Mouse (Mus musculus) MEL (cell line): ENCODE data around the gene Plagl2. TPM values are rescaled to one million over a fixed set of nuclear protein-coding genes. Genes with fewer than 3 reads are reported as not detected.
A peak's percentile ranks its signal among the peaks of the same experiment; 100 is the strongest.

Experiments used
- DNase-seq: peaks from one replicate; pipeline ENCODE4 v3.0.0; 2011; ENCODE audit warnings: low read depth, low spot score
- H3K27ac ChIP-seq: 2 replicates; pipeline ENCODE4 v1.5.1; 2012; ENCODE audit warnings: low read depth, mild to moderate bottlenecking, control low read depth, low read length, moderate library complexity; ENCODE audit not compliant: control insufficient read depth
- H3K27me3 ChIP-seq, 2 experiments: fragments of 150-350 bp in 1 of 2; sonication (generic) in 1 of 2; 2 replicates each; pipeline ENCODE4 v1.6.1; 2012; ENCODE audit warnings: low read length in 2 of 2, mild to moderate bottlenecking in 2 of 2, improper control_type of control experiment in 1 of 2, moderate library complexity in 1 of 2; ENCODE audit not compliant: insufficient read depth in 2 of 2, control insufficient read depth in 1 of 2
- H3K36me3 ChIP-seq, 2 experiments: 2 replicates each; pipeline ENCODE4 v1.6.1; 2012 to 2014; ENCODE audit warnings: low read length in 2 of 2, improper control_type of control experiment in 1 of 2, inconsistent platforms in 1 of 2, mild to moderate bottlenecking in 1 of 2; ENCODE audit not compliant: insufficient read depth in 2 of 2, control insufficient read depth in 1 of 2
- H3K4me1 ChIP-seq, 2 experiments: fragments of 150-350 bp in 1 of 2; sonication (generic) in 1 of 2; 2 replicates each; pipeline ENCODE4 v1.6.1; 2012; ENCODE audit warnings: low read length in 2 of 2, improper control_type of control experiment in 1 of 2, mild to moderate bottlenecking in 1 of 2; ENCODE audit not compliant: insufficient read depth in 2 of 2, control insufficient read depth in 1 of 2
- H3K4me3 ChIP-seq, 2 experiments: fragments of 150-350 bp in 1 of 2; sonication (generic) in 1 of 2; 2 replicates each; pipeline ENCODE4 v1.5.1; 2012; ENCODE audit warnings: low read depth in 2 of 2, low read length in 2 of 2, mild to moderate bottlenecking in 2 of 2, moderate library complexity in 2 of 2, control low read depth in 1 of 2, improper control_type of control experiment in 1 of 2; ENCODE audit not compliant: control insufficient read depth in 1 of 2, insufficient read depth in 1 of 2
- H3K79me2 ChIP-seq: 2 replicates; pipeline ENCODE4 v1.6.1; 2012; ENCODE audit warnings: mild to moderate bottlenecking, low read length, moderate library complexity; ENCODE audit not compliant: control insufficient read depth, poor library complexity, insufficient read depth
- H3K9ac ChIP-seq: 2 replicates; pipeline ENCODE4 v1.6.1; 2012; ENCODE audit warnings: low read depth, mild to moderate bottlenecking, control low read depth, low read length, moderate library complexity; ENCODE audit not compliant: control insufficient read depth, poor library complexity, severe bottlenecking
- H3K9me3 ChIP-seq: fragments of 150-350 bp; sonication (generic); replicated peaks from 2 replicates; pipeline ENCODE4 v1.6.1; 2012; ENCODE audit warnings: mild to moderate bottlenecking, low read length, improper control_type of control experiment, moderate library complexity; ENCODE audit not compliant: insufficient read depth
- CHD1 ChIP-seq: IDR thresholded peaks from 2 replicates; pipeline ENCODE4 v1.6.1; 2012; ENCODE audit warnings: low read depth, mild to moderate bottlenecking, inconsistent platforms, low read length, improper control_type of control experiment
- CTCF ChIP-seq, 3 experiments: IDR thresholded peaks in 2 of 3; conservative IDR thresholded peaks in 1 of 3; 2 replicates each; pipeline ENCODE4 v1.5.1; 2011 to 2012; ENCODE audit warnings: low read length in 3 of 3, low read depth in 2 of 3, mild to moderate bottlenecking in 2 of 3, improper control_type of control experiment in 1 of 3, inconsistent platforms in 1 of 3, mixed read lengths in 1 of 3, moderate library complexity in 1 of 3; ENCODE audit not compliant: control insufficient read depth in 1 of 3, insufficient read depth in 1 of 3, poor library complexity in 1 of 3, severe bottlenecking in 1 of 3
- E2F4 ChIP-seq: IDR thresholded peaks from 2 replicates; pipeline ENCODE4 v1.6.1; 2011; ENCODE audit warnings: low read depth, low read length, improper control_type of control experiment, borderline replicate concordance
- EP300 ChIP-seq, 2 experiments: IDR thresholded peaks; 2 replicates each; pipeline ENCODE4 v1.6.1; 2011; ENCODE audit warnings: improper control_type of control experiment in 2 of 2, low read length in 2 of 2, low read depth in 1 of 2, mild to moderate bottlenecking in 1 of 2
- ETS1 ChIP-seq: IDR thresholded peaks from 2 replicates; pipeline ENCODE4 v1.6.1; 2012; ENCODE audit warnings: low read depth, mild to moderate bottlenecking, inconsistent platforms, low read length, improper control_type of control experiment, moderate library complexity
- GABPA ChIP-seq: IDR thresholded peaks from 2 replicates; pipeline ENCODE4 v1.6.1; 2012; ENCODE audit warnings: low read depth, mild to moderate bottlenecking, inconsistent platforms, low read length, improper control_type of control experiment, moderate library complexity
- GATA1 ChIP-seq: IDR thresholded peaks from 2 replicates; pipeline ENCODE4 v1.6.1; 2011; ENCODE audit warnings: low read depth, low read length, improper control_type of control experiment
- HCFC1 ChIP-seq: IDR thresholded peaks from 2 replicates; pipeline ENCODE4 v1.6.1; 2012; ENCODE audit warnings: low read depth, mild to moderate bottlenecking, inconsistent platforms, low read length, improper control_type of control experiment, moderate library complexity
- MEF2A ChIP-seq: IDR thresholded peaks from 2 replicates; pipeline ENCODE4 v1.6.1; 2014; ENCODE audit warnings: low read depth, mild to moderate bottlenecking, inconsistent platforms, low read length, improper control_type of control experiment; ENCODE audit not compliant: poor library complexity, insufficient replicate concordance, severe bottlenecking; ENCODE audit errors: extremely low read depth
- MXI1 ChIP-seq: IDR thresholded peaks from 2 replicates; pipeline ENCODE4 v1.6.1; 2011; ENCODE audit warnings: mild to moderate bottlenecking, low read depth, low read length, improper control_type of control experiment
- MYC ChIP-seq: IDR thresholded peaks from 2 replicates; pipeline ENCODE4 v1.6.1; 2011; ENCODE audit warnings: low read depth, mild to moderate bottlenecking, low read length, improper control_type of control experiment, moderate library complexity
- NELFE ChIP-seq: IDR thresholded peaks from 2 replicates; pipeline ENCODE4 v1.6.1; 2011; ENCODE audit warnings: low read depth, low read length, improper control_type of control experiment
- POLR2A ChIP-seq, 2 experiments: IDR thresholded peaks; 2 replicates each; pipeline ENCODE4 v1.6.1; 2011 to 2012; ENCODE audit warnings: low read length in 2 of 2, mild to moderate bottlenecking in 2 of 2, control low read depth in 1 of 2, improper control_type of control experiment in 1 of 2, low read depth in 1 of 2, moderate library complexity in 1 of 2; ENCODE audit not compliant: control insufficient read depth in 1 of 2, insufficient read depth in 1 of 2, poor library complexity in 1 of 2
- RAD21 ChIP-seq: IDR thresholded peaks from 2 replicates; pipeline ENCODE4 v1.6.1; 2011; ENCODE audit warnings: mild to moderate bottlenecking, low read depth, low read length, improper control_type of control experiment
- RCOR1 ChIP-seq: IDR thresholded peaks from 2 replicates; pipeline ENCODE4 v1.6.1; 2012; ENCODE audit warnings: low read depth, mild to moderate bottlenecking, inconsistent platforms, low read length, improper control_type of control experiment
- SMC3 ChIP-seq: IDR thresholded peaks from 2 replicates; pipeline ENCODE4 v1.6.1; 2011; ENCODE audit warnings: low read depth, low read length, improper control_type of control experiment
- TAL1 ChIP-seq: IDR thresholded peaks from 2 replicates; pipeline ENCODE4 v1.6.1; 2012; ENCODE audit warnings: mild to moderate bottlenecking, inconsistent platforms, low read length, moderate library complexity, mixed read lengths
- TBP ChIP-seq: IDR thresholded peaks from 2 replicates; pipeline ENCODE4 v1.8.0; 2011; ENCODE audit warnings: low read depth, low read length, improper control_type of control experiment
- ZC3H11A ChIP-seq: IDR thresholded peaks from 2 replicates; pipeline ENCODE4 v1.6.1; 2012; ENCODE audit warnings: low read depth, mild to moderate bottlenecking, inconsistent platforms, low read length, improper control_type of control experiment
- ZMIZ1 ChIP-seq: IDR thresholded peaks from 2 replicates; pipeline ENCODE4 v1.6.1; 2012; ENCODE audit warnings: low read depth, mild to moderate bottlenecking, inconsistent platforms, low read length, improper control_type of control experiment, moderate library complexity
- ZNF384 ChIP-seq: IDR thresholded peaks from 2 replicates; pipeline ENCODE4 v1.6.1; 2012; ENCODE audit warnings: low read depth, mild to moderate bottlenecking, inconsistent platforms, low read length, improper control_type of control experiment
- polyA plus RNA-seq, 2 experiments: library from polyadenylated mRNA; stranded (reverse) in 1 of 2; unstranded in 1 of 2; fragments of >175 nt in 1 of 2; fragments of >200 nt in 1 of 2; gene quantifications; 2 replicates each; pipeline versions ENCODE4 v1.2.1 to v1.2.4; 2012; ENCODE audit warnings: low replicate concordance in 2 of 2, low read depth in 1 of 2; ENCODE audit not compliant: insufficient read length in 2 of 2, insufficient read depth in 1 of 2, missing spikeins in 1 of 2
- total RNA-seq: library from RNA; depleted of rRNA; stranded (reverse); fragments of 300-350 nt; gene quantifications from 2 replicates; pipeline ENCODE4 v1.2.3, GENCODE M21; 2012

Gene Plagl2
- total and polyA plus RNA-seq, 3 experiments, result 5.9 to 34.4 TPM; not detected in 1

GRCm38 (mm10) chr2:153225595-153225953 is 15.7 kb downstream of the Plagl2 start (continued):
- TF ChIP-seq GATA1 (peak; percentile 64), MEF2A (no peak), ETS1 (peak; percentile 71)

- peak within 1 kb of the TSS; percentile 80 to 90 for H3K4me3 ChIP-seq
- H3K36me3 ChIP-seq, result peaks cover 0 to 42% of the 10 kb centered on the region in 2 experiments; a peak in 2 of 4 replicates
- peak; percentile 73 for DNase-seq
- H3K79me2 ChIP-seq, result peaks cover 5% of the 10 kb centered on the region
- peak within 1 kb of the TSS; percentile 84 for H3K9ac ChIP-seq
- no peaks in the 10 kb centered on the region for H3K27me3 ChIP-seq
- H3K27ac ChIP-seq, result peak within 1 kb of the TSS; percentile 77
- no peaks in the 10 kb centered on the region for H3K9me3 ChIP-seq
- TF ChIP-seq GABPA, result no peak
- TF ChIP-seq HCFC1, result peak; percentile 67
- no peak for TF ChIP-seq ZC3H11A
- no peak for TF ChIP-seq CTCF (IDR thresholded peaks at IDR 0.05 in 2 of 3, conservative IDR thresholded peaks at IDR 0.05 in 1 of 3; ENCODE audit: control insufficient read depth in 1 of 3, insufficient read depth in 1 of 3, low read depth in 2 of 3, low read length in 3 of 3, poor library complexity in 1 of 3, severe bottlenecking in 1 of 3)
- TF ChIP-seq MXI1, result no peak
- TF ChIP-seq SMC3, result no peak
- TF ChIP-seq E2F4, result no peak
- TF ChIP-seq NELFE, result peak; percentile 38
- TF ChIP-seq POLR2A (IDR thresholded peaks at IDR 0.05; ENCODE audit: control insufficient read depth in 1 of 2, insufficient read depth in 1 of 2, low read depth in 1 of 2, low read length in 2 of 2, poor library complexity in 1 of 2), result peak; percentile 38 to 52; a peak in 3 of 4 replicates
- no peak for TF ChIP-seq CHD1
- peak; percentile 46; the same call in 1 of the 2 replicates for TF ChIP-seq ZNF384
- TF ChIP-seq EP300 (IDR thresholded peaks at IDR 0.05; ENCODE audit: low read depth in 1 of 2, low read length in 2 of 2), result 0 out of 4 replicates have a peak, but pooled peaks of 1 of the 2 experiments have one; percentile 2
- TF ChIP-seq TAL1, result no peak
- TF ChIP-seq, all 39 proteins: peak for 5
- peaks cover 23 to 61% of the 10 kb centered on the region in 2 experiments for H3K4me1 ChIP-seq
Observed at GRCm38 (mm10) chr2:153224946-153225594, 16.2 kb downstream of the Plagl2 start, which contains the start of gene Tspyl3. TSS of gene Tspyl3 (minus strand) at chr2:153225441.

GRCm38 (mm10) chr2:153222566-153222965 is 18.7 kb downstream of the Plagl2 start:
- Histone ChIP-seq H3K36me3 (peaks cover 0 to 31% of the 10 kb centered on the region in 2 experiments; a peak in 2 of 4 replicates), H3K9me3 (no peaks in the 10 kb centered on the region), H3K27me3 (no peaks in the 10 kb centered on the region), H3K27ac (peak overlapping the region; percentile 89), H3K4me1 (peaks cover 15 to 47% of the 10 kb centered on the region in 2 experiments), H3K79me2 (peaks cover 5% of the 10 kb centered on the region), H3K9ac (peak overlapping the region; percentile 11; the same call in 1 of the 2 replicates), H3K4me3 (peak overlapping the region; percentile 7 to 24; a peak in 1 of 4 replicates)
- TF ChIP-seq ZMIZ1, result no peak
- no peak for TF ChIP-seq RAD21
- TF ChIP-seq RCOR1, result no peak
- TF ChIP-seq MYC, result no peak
- no peak for TF ChIP-seq HCFC1
- no peak for TF ChIP-seq TBP
- DNase-seq, result peak; percentile 64
